In the genomic region with DNA sequence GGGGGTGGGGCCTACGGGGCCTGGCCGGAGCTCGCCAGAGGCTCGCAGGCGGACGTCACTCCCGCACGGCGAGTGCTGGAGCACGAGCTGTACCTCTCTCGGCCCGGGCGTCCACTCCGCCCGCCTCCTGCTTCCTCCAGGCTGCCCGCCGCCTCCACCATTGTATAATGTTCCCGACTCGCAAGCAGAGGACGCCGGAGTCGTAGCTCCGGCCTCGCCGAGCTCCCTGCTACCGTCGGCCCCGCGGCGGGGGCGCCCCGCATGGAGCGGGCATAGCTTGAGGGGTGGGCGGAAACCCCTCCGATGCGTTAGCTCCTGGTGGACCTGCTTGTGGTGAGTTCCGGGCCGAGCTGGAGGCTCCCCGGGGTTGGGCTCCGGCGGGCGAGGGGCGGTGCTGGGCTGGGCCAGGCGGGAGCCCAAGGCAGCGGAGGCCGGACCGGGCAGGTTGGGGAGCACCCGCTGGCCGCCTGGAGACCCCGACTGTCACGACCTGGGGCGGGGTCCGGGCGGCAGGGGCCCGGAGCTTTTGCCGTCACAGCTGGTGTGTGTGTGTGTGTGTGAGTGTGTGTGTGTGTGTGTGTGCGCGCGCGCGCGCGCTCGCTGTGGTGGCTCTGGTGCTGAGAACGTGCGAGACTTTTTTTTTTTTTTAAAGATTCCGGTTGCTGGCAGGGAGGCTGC, we compare ENCODE assay signal across 8 mouse cellular contexts.
DNase-seq lines count a peak whose midpoint lies in the region; ATAC-seq and TF ChIP-seq lines count a peak whose summit lies in the region.

No protein-coding gene starts in this region.

- H3K4me3 ChIP-seq in E14TG2a.4 (replicated peaks; ENCODE audit: low read length), result peak overlapping the region; percentile 96

- H3K4me1 ChIP-seq in E14TG2a.4 (replicated peaks; ENCODE audit: low read depth, low read length), result peaks cover 65% of the 10 kb centered on the region

- TF ChIP-seq CTCF in E14TG2a.4 (conservative IDR thresholded peaks at IDR 0.05; ENCODE audit: low read length), result no peak

- H3K27me3 ChIP-seq in E14TG2a.4 (ENCODE audit: insufficient read depth, low read length), result no peaks in the 10 kb centered on the region

- no peaks in the 10 kb centered on the region for H3K36me3 ChIP-seq in E14TG2a.4 (ENCODE audit: insufficient read depth, low read length)

- peak; percentile 90 for DNase-seq in 3134 (ENCODE audit: extremely low read depth, insufficient read length, low spot score)
- peak; percentile 65 for DNase-seq in embryo, embryonic 10 days (ENCODE audit: low spot score)
- peak; percentile 75 to 82 for DNase-seq in kidney, postnatal 36 days
- peak; percentile 73 for DNase-seq in right cerebral cortex, postnatal 4 days
- DNase-seq in urinary bladder, postnatal 36 days (ENCODE audit: low spot score in 2 of 2), result peak; percentile 79 to 86

- peak; percentile 69 for ATAC-seq in granulocyte monocyte progenitor cell, adult 5-6 weeks (replicated peaks; ENCODE audit: poor library complexity, severe bottlenecking)
- peak; percentile 62 for ATAC-seq in megakaryocyte progenitor cell, adult 5-6 weeks (replicated peaks; ENCODE audit: poor library complexity)

- no peaks in the 10 kb centered on the region for H3K9me3 ChIP-seq in E14TG2a.4 (ENCODE audit: low read length)

Comparison
In these comparisons a context has a peak if more than half of its experiments do, and no peak if none do; other contexts are left out.
1. Peak in every context shown above with its lines: DNase-seq, ATAC-seq and H3K4me3 ChIP-seq.